Mouse (Mus musculus) E14TG2a.4 (cell line): ENCODE measurements around the gene Ifitm3.

Experiments used
- CTCF ChIP-seq: conservative IDR thresholded peaks from 2 replicates; pipeline ENCODE4 v1.5.1; 2014; ENCODE audit warnings: low read length
- NANOG ChIP-seq: IDR thresholded peaks from 2 replicates; pipeline ENCODE4 v1.6.1; 2014; ENCODE audit warnings: borderline replicate concordance, low read length, mixed read lengths
- POU5F1 ChIP-seq: IDR thresholded peaks from 2 replicates; pipeline ENCODE4 v1.6.1; 2014; ENCODE audit warnings: low read length, borderline replicate concordance

DNA sequence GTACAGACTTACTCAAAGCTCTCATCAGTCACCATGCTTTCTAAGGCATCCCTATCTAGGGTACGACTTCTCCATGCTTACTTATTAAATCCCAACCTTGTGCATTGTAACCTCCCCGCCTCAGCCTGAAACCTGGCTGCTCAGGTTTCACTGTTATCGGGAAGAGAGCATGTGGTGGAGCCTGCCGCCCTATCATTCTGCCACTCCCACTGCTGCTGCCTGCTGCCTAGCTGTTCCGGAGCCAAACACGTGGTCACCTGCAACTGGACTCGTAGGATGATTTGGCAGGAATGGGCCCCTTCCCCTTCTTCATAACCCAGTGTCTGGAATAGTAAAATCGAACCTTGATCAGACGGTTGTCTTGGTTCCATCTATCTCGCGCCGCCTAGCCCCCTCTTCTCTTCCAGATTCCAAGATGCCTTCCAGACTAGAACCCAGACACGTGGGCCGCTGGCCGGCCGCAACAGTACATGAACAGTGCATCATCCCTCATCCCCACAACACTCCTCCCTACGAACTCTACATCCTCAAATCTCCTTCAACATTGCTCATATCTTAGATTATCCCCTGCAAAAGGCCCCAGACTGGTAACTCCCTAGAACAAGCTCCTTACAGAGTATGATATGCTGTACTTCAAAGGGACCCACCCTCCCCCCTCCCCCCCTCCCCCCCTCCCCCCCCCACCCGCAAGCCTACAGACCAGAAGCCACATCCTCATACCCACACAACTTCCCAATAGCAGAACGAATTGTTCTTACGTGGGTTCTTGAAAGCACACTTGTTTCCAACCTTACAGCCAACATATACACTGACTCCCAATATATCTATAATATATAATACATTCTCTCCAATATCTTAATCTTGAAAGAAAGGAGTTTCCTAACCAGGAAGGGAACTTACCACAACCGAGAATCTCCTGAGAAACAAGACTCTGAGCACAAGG is 27.8 kb upstream of the Ifitm3 start:
- TF ChIP-seq CTCF (no peak), POU5F1 (no peak), NANOG (no peak)
